Mouse (Mus musculus): ENCODE results near the gene Pgd.
"Not testable (repeated sequence)": the region's sequence is repeated elsewhere in the genome, so short reads cannot be mapped to it uniquely, and the experiment has no call there.

The Pgd gene

DNA sequence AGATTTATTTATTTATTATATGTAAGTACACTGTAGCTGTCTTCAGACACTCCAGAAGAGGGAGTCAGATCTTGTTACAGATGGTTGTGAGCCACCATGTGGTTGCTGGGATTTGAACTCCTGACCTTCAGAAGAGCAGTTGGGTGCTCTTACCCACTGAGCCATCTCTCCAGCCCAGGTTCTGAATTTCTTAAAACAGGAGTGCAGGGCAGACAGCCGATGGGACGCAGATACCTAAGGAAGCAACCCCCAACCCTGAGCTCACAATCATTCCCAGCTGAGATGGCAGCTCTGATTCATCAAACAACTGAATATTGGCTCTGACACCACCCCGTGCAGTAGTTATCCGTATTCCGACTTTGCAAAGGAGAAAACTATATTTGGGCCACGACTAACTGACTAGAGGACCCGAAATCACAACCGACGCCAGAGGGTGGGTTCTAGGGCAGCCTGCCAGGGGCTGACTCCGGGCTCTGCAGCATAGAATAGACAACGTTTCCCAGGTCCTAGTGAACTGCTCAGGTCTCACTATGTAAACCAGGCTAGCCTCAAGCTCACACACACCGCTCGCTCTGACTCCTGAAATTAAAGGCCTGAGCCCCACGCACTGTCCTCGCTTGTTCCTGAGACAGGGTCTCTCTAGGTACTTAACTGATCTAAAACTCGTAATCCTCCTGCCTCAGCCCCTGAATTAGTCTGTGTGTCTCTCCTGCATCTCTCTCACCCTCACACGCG is 30.3 kb downstream of the Pgd start:
- no peak for DNase-seq (ENCODE audit: low spot score in 2 of 2)

GRCm38 (mm10) chr4:149133395-149133794 is 33.2 kb downstream of the Pgd start:
- DNase-seq (ENCODE audit: low spot score in 2 of 2), result no peak

DNA sequence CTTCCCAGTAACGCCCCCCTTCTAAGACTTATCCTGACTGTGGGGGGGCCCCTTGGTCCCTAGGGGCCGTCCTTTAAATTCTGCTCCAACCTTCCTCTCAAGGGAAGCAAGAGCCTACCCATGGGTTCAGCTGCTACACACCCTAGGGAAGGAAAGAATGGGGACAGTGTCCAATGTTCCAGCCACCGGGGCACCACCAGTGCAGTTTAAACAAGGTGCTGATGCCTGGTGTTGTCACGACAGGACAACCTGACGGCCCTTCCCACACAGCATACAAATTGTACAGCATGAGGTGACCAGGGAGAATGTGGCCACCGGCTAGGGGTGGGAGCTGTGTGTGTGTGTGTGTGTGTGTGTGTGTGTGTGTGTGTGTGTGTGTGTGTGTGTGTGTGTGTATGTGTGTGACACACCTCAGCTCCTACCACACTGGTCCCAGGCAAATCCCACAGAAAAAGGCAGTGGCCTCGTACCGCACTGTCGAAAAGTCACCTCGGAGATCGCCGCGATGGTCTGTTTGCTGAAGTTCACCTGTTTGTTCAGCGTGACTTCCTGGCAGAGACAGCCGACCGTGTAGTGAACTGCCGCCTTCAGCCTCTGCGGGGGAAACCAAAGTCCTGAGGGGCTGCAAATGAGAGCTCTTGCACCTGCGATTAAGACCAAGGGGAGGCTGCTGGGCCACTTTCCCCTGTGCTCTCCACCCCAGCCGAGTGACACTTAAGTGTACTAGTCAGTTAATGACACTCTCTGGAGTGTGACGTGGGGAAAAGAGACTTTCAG is 34.6 kb downstream of the Pgd start:
- DNase-seq (ENCODE audit: low spot score in 2 of 2), result no peak

GRCm38 (mm10) chr4:149131021-149131752 is 35.4 kb downstream of the Pgd start:
- no peak for DNase-seq (ENCODE audit: low spot score in 2 of 2)

DNA sequence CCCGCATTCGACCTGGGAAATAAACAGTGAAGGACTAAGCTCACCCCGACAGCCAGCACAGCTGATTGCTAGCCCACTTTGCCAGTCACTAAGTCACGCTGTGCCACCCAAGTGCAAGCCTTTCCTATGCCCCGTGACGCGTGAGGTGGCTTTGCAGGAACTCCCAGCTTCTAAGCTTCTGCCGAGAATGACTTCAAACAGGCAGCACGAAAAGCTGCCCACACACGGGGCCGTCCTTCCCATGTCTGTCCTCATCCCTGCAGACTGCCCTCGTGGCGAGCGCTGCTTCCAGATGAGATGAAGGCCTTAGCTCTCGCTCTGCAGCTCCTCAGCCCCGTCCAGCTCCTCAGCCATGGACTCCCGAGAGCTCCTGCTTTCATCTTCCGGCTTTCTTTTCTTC is 38.1 kb downstream of the Pgd start:
- DNase-seq (ENCODE audit: low spot score in 2 of 2), result no peak

DNA sequence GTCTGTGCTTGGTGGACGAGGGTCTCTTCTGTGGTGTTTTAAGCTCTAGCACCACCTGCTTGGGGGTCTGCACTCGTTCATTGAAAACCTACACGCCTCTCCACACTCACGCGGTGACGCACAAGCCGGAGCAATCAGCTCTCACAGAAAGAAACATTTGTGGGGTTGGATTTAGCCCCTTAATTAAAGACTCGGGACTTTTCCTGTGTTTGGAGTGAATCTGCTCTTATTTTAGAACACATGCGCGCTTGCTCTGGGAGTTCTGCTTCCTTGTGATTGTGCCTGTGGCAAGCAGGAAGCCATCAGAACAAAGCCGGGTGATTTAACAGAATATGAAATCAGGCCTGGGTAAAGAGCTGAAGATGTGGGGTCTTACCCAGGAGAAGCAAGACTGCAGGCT is 39.9 kb downstream of the Pgd start, which contains the start of gene Cort:
Gene Cort, minus strand, starts transcription at position 101 of the 400 bp plus-strand sequence.
- DNase-seq (ENCODE audit: low spot score in 2 of 2), result no peak

- DNase-seq (ENCODE audit: low spot score in 2 of 2), result no peak
Measured at GRCm38 (mm10) chr4:149126115-149126509, 40.5 kb downstream of the Pgd start.

- DNase-seq (ENCODE audit: low spot score in 2 of 2), result no peak
Measured at GRCm38 (mm10) chr4:149125341-149126114, 41.0 kb downstream of the Pgd start.

- DNase-seq (ENCODE audit: low spot score in 2 of 2), result no peak
Measured at GRCm38 (mm10) chr4:149123432-149123831, 43.1 kb downstream of the Pgd start.

- not testable (repeated sequence) for DNase-seq (ENCODE audit: low spot score in 2 of 2)
Measured at GRCm38 (mm10) chr4:149119978-149120562, 46.5 kb downstream of the Pgd start.

DNA sequence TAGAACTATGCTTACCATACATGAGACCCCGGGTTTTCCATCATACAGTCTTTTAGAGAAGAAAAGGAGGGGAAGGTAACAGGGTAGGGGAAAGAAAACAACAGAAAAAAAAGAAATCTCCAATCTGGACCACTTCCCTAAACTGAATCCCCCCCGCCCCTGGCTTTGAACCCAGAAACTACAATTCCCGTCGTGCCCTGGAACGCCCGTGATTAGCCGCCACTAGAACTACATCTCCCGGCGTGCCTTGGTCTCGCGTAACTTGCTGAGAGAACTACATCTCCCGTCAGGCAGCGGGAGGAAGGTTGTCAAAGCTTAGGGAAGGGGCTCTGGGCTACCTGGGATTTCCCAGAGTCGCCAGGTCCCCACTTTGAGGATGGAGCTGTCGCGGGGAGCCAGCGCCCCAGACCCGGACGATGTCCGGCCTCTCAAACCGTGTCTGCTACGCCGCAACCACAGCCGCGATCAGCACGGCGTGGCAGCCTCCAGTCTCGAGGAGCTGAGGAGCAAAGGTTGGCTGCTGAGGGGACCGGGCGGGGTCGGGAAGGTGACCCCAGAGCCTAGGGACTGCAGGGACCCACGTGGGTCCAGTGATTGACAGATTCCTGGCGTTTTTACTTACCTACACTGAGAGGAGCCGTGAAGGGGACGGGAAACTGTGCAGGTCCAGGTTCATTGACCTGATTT is 62.6 kb downstream of the Pgd start, which contains the start of gene Dffa:
Gene Dffa, plus strand, starts transcription at position 272 of the 687 bp plus-strand sequence.
- DNase-seq (ENCODE audit: low spot score in 2 of 2), result peak; percentile 92 to 93

DNA sequence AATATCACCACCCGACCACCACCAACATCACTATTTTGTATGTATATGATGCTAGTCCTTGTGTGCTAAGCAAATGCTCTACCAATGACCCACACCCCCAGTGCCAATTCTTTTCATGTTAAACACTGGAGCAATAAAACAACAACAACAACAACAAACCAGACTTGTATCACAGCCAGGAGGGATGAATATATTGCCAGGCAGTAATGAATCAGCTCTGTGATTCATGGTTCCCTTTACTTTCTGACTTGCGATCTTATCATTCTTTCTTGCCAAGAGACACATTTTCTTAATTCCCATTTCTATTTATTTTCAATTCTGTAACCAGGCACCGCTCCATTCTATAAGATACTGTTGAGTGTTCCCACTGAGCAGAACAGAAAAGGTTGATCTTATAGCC is 65.1 kb downstream of the Pgd start:
- no peak for DNase-seq (ENCODE audit: low spot score in 2 of 2)

DNA sequence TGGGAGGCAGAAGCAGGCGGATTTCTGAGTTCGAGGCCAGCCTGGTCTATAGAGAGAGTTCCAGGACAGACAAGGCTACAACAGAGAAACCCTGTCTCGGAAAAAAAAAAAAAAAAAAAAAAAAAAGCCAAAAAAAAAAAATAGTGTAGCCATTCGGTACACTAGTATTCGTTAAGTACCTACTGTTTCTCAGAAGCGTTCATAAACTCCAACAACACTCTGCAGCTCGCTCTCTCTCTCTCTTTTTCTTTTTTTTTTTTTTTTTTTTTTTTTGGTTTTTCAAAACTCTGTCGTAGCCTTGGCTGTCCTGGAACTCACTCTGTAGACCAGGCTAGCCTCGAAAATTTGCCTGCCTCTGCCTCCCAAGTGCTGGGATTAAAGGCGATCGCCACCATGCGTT is 66.1 kb downstream of the Pgd start:
- not testable (repeated sequence) for DNase-seq (ENCODE audit: low spot score in 2 of 2)

Data from urinary bladder, postnatal 36 days (tissue).